Mouse (Mus musculus) cortical plate, adult 2 months (tissue): ENCODE measurements around the gene Lmo7. TPM values are rescaled to one million over a fixed set of nuclear protein-coding genes. Genes with fewer than 3 reads are reported as not detected.

Experiments used
- H3K27ac ChIP-seq: fragments of 200-500 bp; 2 replicates; pipeline ENCODE4 v1.5.1; 2012; ENCODE audit warnings: low read length, control low read depth, inconsistent platforms; ENCODE audit not compliant: insufficient read depth
- H3K4me1 ChIP-seq: fragments of 200-500 bp; 2 replicates; pipeline ENCODE4 v1.6.1; 2011; ENCODE audit warnings: low read length; ENCODE audit not compliant: control insufficient read depth, insufficient read depth
- H3K4me3 ChIP-seq: fragments of 200-500 bp; 2 replicates; pipeline ENCODE4 v1.5.1; 2011; ENCODE audit warnings: mild to moderate bottlenecking, low read length, control low read depth; ENCODE audit not compliant: insufficient read depth
- CTCF ChIP-seq: fragments of 200-500 bp; IDR thresholded peaks from 2 replicates; pipeline ENCODE4 v1.5.1; 2011; ENCODE audit warnings: mild to moderate bottlenecking, control low read depth, low read length; ENCODE audit not compliant: insufficient read depth; ENCODE audit errors: extremely low read depth
- POLR2A ChIP-seq: fragments of 200-500 bp; IDR thresholded peaks from 2 replicates; pipeline ENCODE4 v1.6.1; 2011; ENCODE audit warnings: mild to moderate bottlenecking, low read length, control low read depth; ENCODE audit not compliant: insufficient read depth; ENCODE audit errors: extremely low read depth
- polyA plus RNA-seq: library from polyadenylated mRNA; depleted of rRNA; stranded (reverse); fragments of >200 nt; gene quantifications from 2 replicates; pipeline ENCODE4 v1.2.3, GENCODE M21; 2012

Gene Lmo7
- polyA plus RNA-seq, 1 experiment, result 30.9 TPM

DNA sequence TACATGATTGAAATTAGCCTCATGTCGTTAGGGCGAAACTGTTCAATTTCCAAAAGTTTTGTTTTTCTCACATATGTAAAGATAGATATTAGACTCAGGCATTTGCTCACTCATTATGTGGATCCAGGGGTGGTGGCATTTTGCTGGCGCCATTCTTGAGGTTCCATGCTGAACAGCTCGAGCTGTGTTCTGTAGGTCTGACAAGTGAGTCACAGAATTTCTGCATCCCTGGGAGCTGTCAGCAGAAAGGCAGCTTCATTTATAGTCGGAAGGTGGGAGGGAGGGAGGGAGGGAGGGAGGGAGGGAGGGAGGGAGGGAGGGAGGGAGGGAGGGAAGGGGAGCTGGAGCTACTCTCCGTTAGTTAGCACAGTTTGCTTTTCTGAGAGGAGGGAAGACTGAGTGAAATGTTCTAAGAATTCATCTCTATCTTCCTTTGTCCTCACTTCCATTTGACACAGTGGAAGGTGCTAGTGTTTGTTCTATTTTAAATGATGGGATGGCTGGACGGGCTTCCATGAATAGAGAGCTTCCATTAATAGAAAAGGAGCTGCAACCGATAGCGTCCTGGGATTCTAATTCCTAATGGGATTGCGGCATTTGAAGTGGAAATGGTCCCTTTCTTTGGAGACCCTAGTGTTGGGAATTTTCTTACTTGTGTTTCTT is 137.4 kb downstream of the Lmo7 start:
- peaks cover 10% of the 10 kb centered on the region for H3K4me1 ChIP-seq
- TF ChIP-seq CTCF (no peak), POLR2A (no peak)
- H3K27ac ChIP-seq, result no peak overlapping the region
- H3K4me3 ChIP-seq, result no peak overlapping the region

DNA sequence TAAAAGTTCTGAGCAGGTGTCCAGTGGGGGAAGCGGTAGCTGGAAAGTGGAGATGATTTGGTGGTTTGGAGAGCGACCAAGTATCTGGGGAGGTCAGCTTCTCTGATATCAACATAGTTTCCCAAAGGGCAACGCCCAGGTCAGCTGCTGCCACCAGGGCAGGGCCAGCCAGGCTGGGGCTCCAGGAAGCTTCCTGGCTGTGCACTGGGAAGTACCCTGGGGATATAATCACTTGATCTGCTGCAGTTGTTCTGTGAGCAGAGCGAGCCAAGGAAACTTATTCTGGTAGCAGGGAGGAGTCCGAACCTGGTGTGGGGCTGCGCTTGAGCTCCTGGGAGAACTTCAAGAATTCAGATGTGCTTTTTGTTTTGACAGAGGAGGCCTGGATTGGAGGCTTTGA is 139.4 kb downstream of the Lmo7 start:
- H3K4me1 ChIP-seq, result peaks cover 10% of the 10 kb centered on the region
- no peak overlapping the region for H3K27ac ChIP-seq
- H3K4me3 ChIP-seq, result no peak overlapping the region
- TF ChIP-seq CTCF (no peak), POLR2A (no peak)

DNA sequence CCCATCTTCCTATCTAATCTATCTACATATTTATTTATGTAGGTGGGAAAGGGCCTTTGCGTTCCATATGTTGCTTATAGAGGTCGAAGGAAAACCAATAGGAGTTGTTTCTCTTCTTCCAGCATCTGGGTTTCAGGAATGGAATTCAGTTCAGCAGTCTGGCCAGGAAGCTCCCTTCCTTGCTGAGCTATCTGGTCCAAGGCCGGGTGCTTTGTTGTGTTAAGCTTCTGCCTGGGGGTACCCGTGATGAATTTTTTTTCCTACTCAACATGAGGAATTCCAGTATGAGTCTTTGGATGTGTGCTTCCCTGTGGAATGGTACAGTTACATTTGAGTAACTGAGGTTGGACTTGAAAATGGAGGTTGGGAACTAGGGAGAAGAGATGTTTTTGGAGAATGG is 139.9 kb downstream of the Lmo7 start:
- Histone ChIP-seq H3K4me3 (no peak overlapping the region), H3K4me1 (peaks cover 10% of the 10 kb centered on the region), H3K27ac (peak overlapping the region; percentile 69; the same call in 1 of the 2 replicates)
- TF ChIP-seq POLR2A (no peak), CTCF (no peak)

DNA sequence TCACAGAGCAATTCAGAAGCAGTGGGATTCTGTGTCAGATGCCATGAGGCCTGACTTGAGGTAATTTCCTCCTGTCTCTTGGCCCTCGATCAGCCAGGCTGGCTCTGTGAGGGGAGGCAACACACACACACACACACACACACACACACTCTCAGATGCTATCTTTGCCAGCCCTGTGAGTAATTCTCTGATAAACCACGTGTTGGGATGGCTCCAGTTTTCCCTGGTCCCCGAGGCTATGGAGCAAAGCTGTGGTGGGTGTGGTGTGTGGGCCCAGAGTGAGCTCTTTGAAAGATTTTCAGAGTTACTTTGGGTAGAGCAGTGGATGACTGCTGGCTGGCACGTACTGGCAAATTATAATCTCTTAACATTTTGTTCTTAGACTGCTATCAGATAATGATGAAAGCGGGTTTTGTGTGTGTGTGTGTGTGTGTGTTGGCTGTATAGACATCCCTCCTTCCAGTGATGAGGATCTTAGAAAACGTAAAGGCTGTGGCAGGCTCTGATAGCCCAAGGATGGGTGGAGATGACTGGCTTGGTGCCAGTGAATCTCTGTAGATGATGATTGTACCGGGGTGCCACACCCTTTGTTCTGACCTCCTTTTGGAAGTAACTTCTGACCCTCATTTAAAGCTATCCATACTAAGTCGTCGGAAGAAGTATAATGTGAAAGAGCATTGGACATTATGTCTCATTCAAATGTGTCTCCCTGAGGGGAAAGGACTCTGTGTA is 140.6 kb downstream of the Lmo7 start:
- 0 out of 2 replicates have a peak overlapping the region, but pooled peaks have one; percentile 28 for H3K27ac ChIP-seq
- TF ChIP-seq CTCF, result no peak
- no peak for TF ChIP-seq POLR2A
- H3K4me3 ChIP-seq, result no peak overlapping the region
- H3K4me1 ChIP-seq, result peaks cover 10% of the 10 kb centered on the region

DNA sequence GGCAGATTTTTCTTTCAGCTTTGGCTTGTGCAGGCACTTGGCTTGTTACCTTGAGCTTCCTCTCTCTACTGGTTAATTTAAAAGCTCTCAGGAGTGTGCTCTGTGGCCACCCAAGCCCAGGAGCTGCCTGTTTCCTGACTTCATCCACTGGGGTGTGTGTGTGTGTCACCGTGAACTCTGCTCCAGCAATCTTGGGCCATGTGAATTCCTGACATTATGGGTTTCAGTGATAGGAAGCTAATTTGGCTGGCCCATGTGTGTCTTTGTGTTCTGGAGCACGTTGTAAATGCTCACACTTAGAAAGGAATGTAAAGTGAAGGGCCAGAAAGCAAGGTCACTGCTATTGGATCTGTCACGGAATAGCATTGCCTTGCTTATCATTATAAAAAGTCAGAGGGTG is 143.1 kb downstream of the Lmo7 start:
- Histone ChIP-seq H3K4me1 (peaks cover 10% of the 10 kb centered on the region), H3K27ac (no peak overlapping the region), H3K4me3 (no peak overlapping the region)
- TF ChIP-seq POLR2A (no peak), CTCF (no peak)

DNA sequence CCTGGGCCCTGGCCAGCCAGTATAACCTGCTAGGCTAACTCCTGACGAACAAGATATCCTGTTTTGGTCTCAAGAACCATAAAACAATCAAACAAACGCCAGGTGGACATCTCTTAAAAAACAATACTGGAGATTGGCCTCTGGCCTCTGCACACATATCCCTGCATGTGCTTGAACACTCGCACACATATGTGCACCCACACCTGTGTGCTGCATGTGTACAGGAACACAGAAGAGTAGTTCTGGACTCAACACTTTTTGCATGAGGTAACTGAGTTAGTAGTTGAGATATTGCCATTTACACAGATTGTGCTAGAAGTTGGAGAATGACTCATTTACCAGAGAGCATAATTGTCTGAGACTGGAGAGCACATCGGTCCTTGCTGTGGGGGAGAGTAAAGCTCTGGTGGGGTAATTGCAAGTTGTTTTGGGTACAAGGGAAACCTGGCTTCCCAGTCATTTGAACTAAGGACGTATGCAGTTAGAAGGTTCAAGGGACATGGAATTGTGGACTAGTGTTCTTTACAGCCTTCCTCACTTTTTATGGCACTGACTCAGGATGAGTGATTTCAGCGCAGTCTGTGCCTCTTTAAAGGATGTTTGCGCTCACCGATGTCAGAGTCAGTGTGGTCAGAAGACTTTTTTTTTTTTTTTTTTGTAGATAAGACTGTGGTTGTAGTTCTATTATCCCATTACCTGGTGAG is 148.7 kb downstream of the Lmo7 start:
- peak overlapping the region; percentile 10; the same call in 1 of the 2 replicates for H3K27ac ChIP-seq
- no peak overlapping the region for H3K4me3 ChIP-seq
- H3K4me1 ChIP-seq, result peaks cover 4% of the 10 kb centered on the region
- TF ChIP-seq POLR2A, result no peak
- TF ChIP-seq CTCF, result no peak

DNA sequence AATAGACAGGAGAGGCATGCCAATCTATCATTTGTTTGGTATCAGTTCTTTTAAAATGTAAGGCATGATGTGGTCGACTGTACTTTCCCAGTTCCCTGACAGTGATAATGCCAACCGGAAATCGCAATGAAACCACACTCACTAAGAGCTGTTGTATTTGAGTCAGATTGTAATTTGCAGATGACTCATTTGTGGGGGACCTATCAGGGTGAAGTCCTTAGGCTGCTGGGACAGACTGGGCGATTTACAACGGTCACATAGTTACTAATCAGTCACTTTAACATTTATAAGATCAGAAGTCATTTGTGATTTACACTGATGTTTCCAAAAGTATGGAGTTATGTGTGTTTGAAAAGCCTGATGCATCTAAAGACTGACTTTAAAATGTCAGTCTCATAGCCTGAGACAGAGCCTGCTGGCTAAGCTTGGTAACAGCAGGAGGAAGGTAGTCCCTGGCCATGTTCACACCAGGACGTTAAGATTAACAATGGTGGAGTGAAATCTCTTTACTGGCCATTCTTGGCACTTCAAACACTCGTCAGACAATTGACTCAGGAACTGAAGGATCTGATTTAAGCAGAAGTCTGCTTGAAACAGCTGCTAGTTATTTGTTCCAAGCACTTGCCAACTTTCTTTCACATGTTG is 149.4 kb downstream of the Lmo7 start:
- TF ChIP-seq POLR2A (no peak), CTCF (no peak)
- Histone ChIP-seq H3K27ac (no peak overlapping the region), H3K4me3 (no peak overlapping the region), H3K4me1 (peaks cover 4% of the 10 kb centered on the region)

DNA sequence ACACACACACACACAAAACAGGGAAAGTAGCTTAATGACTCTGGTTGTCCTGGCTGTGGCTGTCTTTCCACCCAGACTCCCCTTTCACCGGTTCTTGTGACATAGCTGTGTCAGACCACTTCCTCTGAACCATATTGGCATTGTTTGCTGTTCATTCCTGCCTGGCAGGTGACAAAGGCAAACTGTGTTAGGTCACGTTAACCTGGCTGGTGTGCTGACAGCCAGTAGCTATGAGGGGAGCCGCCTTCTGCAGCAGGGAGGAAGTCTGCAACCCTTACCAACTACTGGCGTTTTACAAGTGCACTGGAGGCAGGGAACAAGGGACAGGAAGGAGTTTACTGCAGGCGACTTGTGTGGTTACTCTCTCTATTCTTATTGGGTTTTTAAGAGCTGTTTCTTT is 153.2 kb downstream of the Lmo7 start:
- no peak for TF ChIP-seq CTCF
- TF ChIP-seq POLR2A, result no peak
- H3K4me1 ChIP-seq, result peaks cover 4% of the 10 kb centered on the region
- no peak overlapping the region for H3K27ac ChIP-seq
- no peak overlapping the region for H3K4me3 ChIP-seq

DNA sequence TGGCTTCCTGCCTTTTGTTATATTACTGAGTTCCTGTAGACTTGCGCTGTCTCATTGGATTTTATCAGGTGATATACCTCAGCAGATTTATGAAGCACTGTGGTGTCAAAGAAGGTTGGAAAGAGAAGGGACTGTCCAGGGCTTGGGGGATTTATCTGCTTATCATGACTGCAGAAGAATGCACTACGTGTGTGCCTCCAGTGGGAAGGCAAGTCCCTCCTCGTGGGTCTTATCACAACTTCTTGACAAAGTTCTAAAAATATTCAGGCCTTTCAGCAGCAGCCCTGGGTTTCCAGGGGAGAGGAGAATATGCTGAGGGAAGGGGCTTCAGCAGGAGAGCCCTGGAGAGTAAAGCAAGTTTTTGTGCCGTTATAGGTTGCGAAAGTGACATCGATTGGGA is 154.0 kb downstream of the Lmo7 start:
- H3K27ac ChIP-seq, result no peak overlapping the region
- H3K4me3 ChIP-seq, result no peak overlapping the region
- TF ChIP-seq CTCF (no peak), POLR2A (no peak)
- H3K4me1 ChIP-seq, result no peaks in the 10 kb centered on the region; the same call in 1 of the 2 replicates

DNA sequence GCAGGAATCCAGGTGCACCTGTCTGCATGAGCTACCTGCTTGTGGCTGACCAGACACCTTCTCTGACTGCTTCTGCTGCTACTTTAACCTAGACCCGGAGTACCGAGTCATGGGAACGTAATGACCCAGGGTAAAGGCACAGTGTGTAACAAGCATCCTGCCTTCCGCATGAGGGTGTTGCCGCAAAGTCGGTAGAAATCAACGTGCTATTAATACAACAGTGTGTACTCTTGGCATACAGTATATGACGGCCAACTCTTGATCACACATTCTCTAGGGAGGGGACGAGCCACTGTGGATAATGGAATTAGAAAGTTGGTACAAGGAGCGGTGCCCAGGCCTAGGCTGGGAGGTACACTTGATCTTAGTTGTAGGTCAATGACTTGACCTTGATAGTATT is 156.6 kb downstream of the Lmo7 start:
- no peak for TF ChIP-seq POLR2A
- TF ChIP-seq CTCF, result no peak
- Histone ChIP-seq H3K4me3 (no peak overlapping the region), H3K27ac (no peak overlapping the region), H3K4me1 (no peaks in the 10 kb centered on the region; the same call in 1 of the 2 replicates)
